Mouse (Mus musculus): Measurements from ENCODE around the gene Padi1.

Gene Padi1

GRCm38 (mm10) chr4:140845666-140846065, at the start of gene Padi1:
Gene Padi1 (minus strand): TSS chr4:140845778.
- in situ Hi-C loops (cut with MboI; ENCODE audit: low sequenced_read_pairs) = no loop called here

GRCm38 (mm10) chr4:140892163-140892530, 46.6 kb upstream of the Padi1 start:
- in situ Hi-C loops (cut with MboI; ENCODE audit: low sequenced_read_pairs) = no loop called here

GRCm38 (mm10) chr4:140891525-140892162, 46.1 kb upstream of the Padi1 start:
- in situ Hi-C loops (cut with MboI; ENCODE audit: low sequenced_read_pairs) = no loop called here

- in situ Hi-C loops (cut with MboI; ENCODE audit: low sequenced_read_pairs) = no loop called here
Measured at GRCm38 (mm10) chr4:140883852-140884251, 38.3 kb upstream of the Padi1 start.

- in situ Hi-C loops (cut with MboI; ENCODE audit: low sequenced_read_pairs) = no loop called here
Measured at GRCm38 (mm10) chr4:140882981-140883380, 37.4 kb upstream of the Padi1 start.

GRCm38 (mm10) chr4:140882365-140882764, 36.8 kb upstream of the Padi1 start:
- in situ Hi-C loops (cut with MboI; ENCODE audit: low sequenced_read_pairs) = no loop called here

DNA sequence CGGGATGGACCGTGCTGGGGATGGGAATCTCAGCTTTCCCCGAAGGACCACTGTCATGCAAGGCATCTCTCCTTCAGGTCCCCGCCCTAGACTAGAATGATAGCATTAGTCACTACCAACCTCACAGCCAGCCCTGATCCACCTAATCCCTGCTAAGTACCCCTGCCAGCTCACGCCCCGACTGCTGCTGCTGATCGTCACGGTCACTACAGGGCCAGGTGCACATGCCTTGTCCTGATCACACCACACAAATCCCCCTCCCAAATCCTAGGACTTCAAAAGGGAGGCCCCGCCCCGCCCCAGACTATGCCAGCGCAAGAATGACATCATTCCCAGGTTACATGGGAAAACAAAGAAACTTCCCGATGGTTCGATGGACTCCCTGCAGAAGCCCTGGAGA, 36.2 kb upstream of the Padi1 start:
- in situ Hi-C loops (cut with MboI; ENCODE audit: low sequenced_read_pairs) = no loop called here

- in situ Hi-C loops (cut with MboI; ENCODE audit: low sequenced_read_pairs) = no loop called here
Measured at GRCm38 (mm10) chr4:140881026-140881670, 35.6 kb upstream of the Padi1 start.

- in situ Hi-C loops (cut with MboI; ENCODE audit: low sequenced_read_pairs) = no loop called here
Measured at GRCm38 (mm10) chr4:140880207-140880606, 34.6 kb upstream of the Padi1 start.

DNA sequence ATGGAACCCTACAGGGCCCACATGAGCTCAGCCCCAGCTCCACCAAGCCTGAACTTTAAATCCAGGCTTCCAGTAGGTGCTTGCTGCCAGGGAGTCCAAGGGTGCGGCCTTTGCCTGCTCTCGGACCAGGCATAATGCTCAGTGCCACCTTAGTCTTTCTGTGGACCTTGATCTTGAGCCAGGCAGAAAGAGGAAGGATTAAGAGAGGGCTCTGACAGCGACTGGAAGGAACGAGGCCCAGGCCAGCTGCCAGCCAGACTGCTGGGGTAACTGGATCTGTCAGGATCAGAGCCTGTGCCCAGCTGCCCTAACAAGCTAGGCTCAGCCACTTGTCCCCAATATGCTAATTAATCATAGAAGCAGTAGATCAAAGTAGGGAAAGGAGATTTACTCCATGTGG, 34.2 kb upstream of the Padi1 start:
- in situ Hi-C loops (cut with MboI; ENCODE audit: low sequenced_read_pairs) = no loop called here

- in situ Hi-C loops (cut with MboI; ENCODE audit: low sequenced_read_pairs) = no loop called here
Measured at GRCm38 (mm10) chr4:140879116-140879515, 33.5 kb upstream of the Padi1 start.

- in situ Hi-C loops (cut with MboI; ENCODE audit: low sequenced_read_pairs) = no loop called here
Measured at GRCm38 (mm10) chr4:140878655-140879054, 33.1 kb upstream of the Padi1 start.

- in situ Hi-C loops (cut with MboI; ENCODE audit: low sequenced_read_pairs) = no loop called here
Measured at GRCm38 (mm10) chr4:140877441-140877840, 31.9 kb upstream of the Padi1 start.

GRCm38 (mm10) chr4:140876681-140877080, 31.1 kb upstream of the Padi1 start:
- in situ Hi-C loops (cut with MboI; ENCODE audit: low sequenced_read_pairs) = no loop called here

GRCm38 (mm10) chr4:140876161-140876560, 30.6 kb upstream of the Padi1 start:
- in situ Hi-C loops (cut with MboI; ENCODE audit: low sequenced_read_pairs) = no loop called here

- in situ Hi-C loops (cut with MboI; ENCODE audit: low sequenced_read_pairs) = no loop called here
Measured at GRCm38 (mm10) chr4:140873011-140873410, 27.4 kb upstream of the Padi1 start.

DNA sequence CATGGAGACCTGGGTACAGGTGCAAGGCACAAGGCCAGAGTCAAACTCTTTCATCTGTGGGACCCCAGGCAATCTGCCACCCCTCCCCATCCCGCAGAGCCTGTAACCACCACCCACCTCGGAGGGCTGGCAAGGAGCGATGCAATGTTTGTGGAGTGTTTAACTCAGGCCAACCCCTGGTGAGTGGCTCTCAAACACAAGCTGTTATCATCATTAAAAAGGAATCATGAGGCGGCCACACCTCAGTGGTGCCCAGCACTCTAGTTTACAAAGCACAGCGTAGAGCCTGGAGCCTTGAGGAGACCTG, 27.1 kb upstream of the Padi1 start:
- in situ Hi-C loops (cut with MboI; ENCODE audit: low sequenced_read_pairs) = no loop called here

- in situ Hi-C loops (cut with MboI; ENCODE audit: low sequenced_read_pairs) = no loop called here
Measured at GRCm38 (mm10) chr4:140871851-140872685, 26.5 kb upstream of the Padi1 start.

GRCm38 (mm10) chr4:140871376-140871775, 25.8 kb upstream of the Padi1 start:
- in situ Hi-C loops (cut with MboI; ENCODE audit: low sequenced_read_pairs) = no loop called here

GRCm38 (mm10) chr4:140870876-140871275, 25.3 kb upstream of the Padi1 start:
- in situ Hi-C loops (cut with MboI; ENCODE audit: low sequenced_read_pairs) = no loop called here

DNA sequence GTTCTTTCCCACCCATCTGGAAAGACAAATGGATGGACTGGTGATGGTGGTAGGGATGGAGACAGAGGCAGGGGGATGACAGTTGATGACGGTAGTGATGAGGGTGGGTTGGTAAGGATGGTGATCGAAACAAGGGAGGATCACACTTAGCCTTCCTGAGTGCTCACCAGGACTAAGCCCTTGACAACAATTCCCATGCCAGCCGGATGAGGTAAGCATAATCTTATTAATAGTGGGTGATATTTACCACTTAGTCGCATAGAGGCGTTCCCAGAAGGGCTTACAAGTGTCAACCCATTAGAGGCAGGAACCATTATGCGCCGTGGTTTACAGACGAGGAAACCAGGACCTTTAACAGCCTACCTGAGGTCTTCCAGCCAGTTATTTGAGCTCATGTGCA, 24.4 kb upstream of the Padi1 start:
- in situ Hi-C loops (cut with MboI; ENCODE audit: low sequenced_read_pairs) = no loop called here
